Mouse (Mus musculus) midbrain, embryonic 14.5 days (tissue): Measurements from ENCODE around the gene Abi3. TPM values are rescaled to one million over a fixed set of nuclear protein-coding genes. Genes with fewer than 3 reads are reported as not detected.

Experiments
- ATAC-seq: fragments of 200-750 bp; cut with Nextera tagmentation; 2 replicates; pipeline ENCODE4 v1.8.0; 2017; ENCODE audit warnings: moderate number of reproducible peaks, moderate library complexity; ENCODE audit not compliant: low FRiP score, low TSS enrichment
- DNase-seq: peaks from one replicate; pipeline ENCODE4 v3.0.0-alpha.2; 2015
- H3K27ac ChIP-seq: fragments of 300-500 bp; sonication (generic); replicated peaks from 2 replicates; pipeline ENCODE4 v1.5.1; 2014; ENCODE audit warnings: mild to moderate bottlenecking, low read depth, low read length, moderate library complexity
- H3K27me3 ChIP-seq: fragments of 300-500 bp; sonication (generic); 2 replicates; pipeline ENCODE4 v1.6.1; 2014; ENCODE audit warnings: low read length, control low read depth, mixed read lengths; ENCODE audit not compliant: control insufficient read depth, insufficient read depth
- H3K36me3 ChIP-seq: fragments of 300-500 bp; sonication (generic); 2 replicates; pipeline ENCODE4 v1.6.1; 2014; ENCODE audit warnings: low read length, control low read depth; ENCODE audit not compliant: control insufficient read depth, insufficient read depth
- H3K4me1 ChIP-seq: fragments of 300-500 bp; sonication (generic); 2 replicates; pipeline ENCODE4 v1.6.1; 2014; ENCODE audit warnings: mild to moderate bottlenecking, antibody characterized with exemption, low read length, control low read depth; ENCODE audit not compliant: control insufficient read depth, insufficient read depth
- H3K4me2 ChIP-seq: fragments of 300-500 bp; sonication (generic); 2 replicates; pipeline ENCODE4 v1.6.1; 2014; ENCODE audit warnings: mild to moderate bottlenecking, low read length, moderate library complexity
- H3K4me3 ChIP-seq: fragments of 300-500 bp; sonication (generic); replicated peaks from 2 replicates; pipeline ENCODE4 v1.5.1; 2014; ENCODE audit warnings: low read depth, low read length
- H3K9ac ChIP-seq: fragments of 300-500 bp; sonication (generic); replicated peaks from 2 replicates; pipeline ENCODE4 v1.6.1; 2014; ENCODE audit warnings: mild to moderate bottlenecking, low read length, moderate library complexity
- H3K9me3 ChIP-seq: fragments of 300-500 bp; sonication (generic); 2 replicates; pipeline ENCODE4 v1.6.1; 2016; ENCODE audit warnings: low read length, control low read depth, mixed read lengths; ENCODE audit not compliant: control insufficient read depth
- WGBS: fragments of 180-500 bp; shearing (Covaris S2); extraction: QIAGEN DNeasy Blood & Tissue Kit; methylation state at CpG from one replicate; pipeline ENCODE4 v1.1.7; 2014; 5-methylcytosine and 5-hydroxymethylcytosine counted together
- polyA plus RNA-seq: library from polyadenylated mRNA; unstranded; fragments of >200 nt; fragmentation: Nextera tagmentation; extraction: Ambion mirVana; gene quantifications from 2 replicates; pipeline ENCODE4 v1.2.1, GENCODE M21; 2014

The Abi3 gene
- polyA plus RNA-seq, 1 experiment from 2014 or later = 0.64 TPM

DNA sequence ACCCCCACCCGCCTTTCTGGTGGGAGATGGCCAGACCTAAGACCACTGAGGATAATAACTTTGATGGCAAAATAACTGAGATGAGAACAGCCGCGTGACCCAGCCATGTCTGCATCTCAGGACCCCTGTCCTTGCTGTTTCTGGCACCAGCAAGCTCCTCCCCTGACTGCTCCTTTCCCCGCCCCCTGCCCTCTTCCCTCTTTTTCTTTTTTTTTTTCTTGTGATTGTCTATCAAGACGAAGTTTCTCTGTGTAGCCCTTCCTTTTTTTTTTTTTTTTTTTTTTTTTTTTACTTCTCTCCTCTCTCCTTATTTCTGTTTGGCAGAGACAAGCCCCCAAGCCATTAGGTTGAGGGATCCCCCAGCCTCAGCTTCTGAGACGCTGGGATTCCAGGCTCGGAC, 31.4 kb downstream of the Abi3 start:
- DNase-seq (no peak), ATAC-seq (no peak)
- Histone ChIP-seq H3K27ac (no peak overlapping the region), H3K4me3 (no peak overlapping the region), H3K4me2 (no peak overlapping the region), H3K27me3 (no peaks in the 10 kb centered on the region), H3K9me3 (no peaks in the 10 kb centered on the region), H3K4me1 (no peaks in the 10 kb centered on the region), H3K9ac (no peak overlapping the region), H3K36me3 (no peaks in the 10 kb centered on the region)
- 58% methylated on average over 7 of the region's 7 CpGs for WGBS

DNA sequence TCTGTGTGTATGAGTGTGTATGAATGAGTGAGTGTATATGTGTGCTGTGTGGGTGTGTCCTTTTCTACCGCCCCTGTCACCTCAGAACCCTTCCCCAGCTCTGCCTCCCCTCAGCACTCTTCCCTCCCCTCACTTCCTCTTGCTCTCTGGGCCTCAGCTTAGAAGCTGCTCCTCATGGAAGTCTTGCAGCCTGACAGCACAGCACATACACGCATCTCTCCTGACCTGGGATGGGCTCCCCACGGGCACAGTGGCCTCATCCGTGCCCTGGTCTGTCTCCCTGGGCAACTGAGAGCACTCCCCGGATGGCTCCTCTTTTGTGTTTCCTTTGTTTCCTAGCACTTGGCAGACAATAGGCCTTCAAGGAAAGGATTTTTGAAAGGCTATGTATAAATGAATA, 32.7 kb downstream of the Abi3 start:
- DNase-seq = no peak
- Histone ChIP-seq H3K27me3 (no peaks in the 10 kb centered on the region), H3K4me3 (no peak overlapping the region), H3K36me3 (no peaks in the 10 kb centered on the region), H3K9me3 (no peaks in the 10 kb centered on the region), H3K4me2 (no peak overlapping the region), H3K4me1 (no peaks in the 10 kb centered on the region), H3K27ac (no peak overlapping the region), H3K9ac (no peak overlapping the region)
- no peak for ATAC-seq
- 3% methylated on average over 5 of the region's 5 CpGs for WGBS

DNA sequence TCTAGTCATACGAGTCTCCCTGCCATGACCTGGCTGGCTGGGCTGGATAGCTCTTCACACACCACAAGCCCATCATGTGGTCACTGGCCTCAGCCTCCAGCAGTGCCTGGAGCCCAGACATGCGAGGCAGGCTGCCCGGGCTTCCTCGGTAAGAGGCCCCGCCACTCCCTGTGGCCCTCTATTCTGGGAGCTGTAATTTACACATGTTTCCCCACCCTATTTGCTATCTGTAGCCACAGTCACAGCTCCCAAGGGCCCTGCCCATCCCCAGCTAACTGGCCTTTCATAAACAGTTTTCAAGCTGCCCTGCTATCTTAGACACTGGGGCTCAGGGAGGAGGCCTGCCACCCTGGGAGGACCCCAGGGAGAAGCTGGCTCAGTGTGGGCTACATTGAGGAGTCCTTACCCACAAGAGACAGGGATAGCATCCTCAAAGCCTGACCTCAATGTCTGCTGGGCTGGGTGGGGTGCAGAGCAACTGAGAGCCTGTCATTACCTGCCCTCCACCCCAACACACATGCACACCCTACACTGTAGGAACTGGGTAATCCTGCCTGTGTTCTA, 33.7 kb downstream of the Abi3 start:
- no peak overlapping the region for H3K27ac ChIP-seq
- no peak overlapping the region for H3K9ac ChIP-seq
- H3K4me1 ChIP-seq = no peaks in the 10 kb centered on the region
- DNase-seq (no peak), ATAC-seq (no peak)
- WGBS = 77% methylated on average over 5 of the region's 5 CpGs
- H3K4me3 ChIP-seq = no peak overlapping the region
- H3K9me3 ChIP-seq = no peaks in the 10 kb centered on the region
- H3K27me3 ChIP-seq = no peaks in the 10 kb centered on the region
- H3K36me3 ChIP-seq = no peaks in the 10 kb centered on the region
- no peak overlapping the region for H3K4me2 ChIP-seq

DNA sequence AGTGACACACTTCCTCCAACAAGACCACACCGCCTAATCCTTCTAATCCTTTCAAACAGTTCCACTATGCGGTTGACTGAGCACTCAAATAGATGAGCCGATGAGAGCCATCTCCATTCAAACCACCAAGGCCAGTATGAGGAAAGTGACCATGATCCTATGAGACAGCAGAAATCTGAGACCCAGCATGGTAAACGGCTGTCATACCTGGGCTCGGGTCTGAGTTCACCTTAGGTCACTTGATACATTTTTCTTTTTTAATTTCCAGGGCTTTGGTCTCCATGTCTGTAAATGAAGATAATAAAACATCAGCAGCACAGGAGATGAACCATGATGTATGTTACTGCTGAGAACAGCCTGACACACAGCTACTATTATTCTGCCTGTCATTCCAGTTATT, 34.4 kb downstream of the Abi3 start:
- H3K27ac ChIP-seq = no peak overlapping the region
- no peak overlapping the region for H3K4me2 ChIP-seq
- H3K4me1 ChIP-seq = no peaks in the 10 kb centered on the region
- no peaks in the 10 kb centered on the region for H3K27me3 ChIP-seq
- no peaks in the 10 kb centered on the region for H3K36me3 ChIP-seq
- WGBS = 87% methylated on average over 5 of the region's 5 CpGs
- DNase-seq = no peak
- no peaks in the 10 kb centered on the region for H3K9me3 ChIP-seq
- no peak overlapping the region for H3K9ac ChIP-seq
- ATAC-seq = no peak
- H3K4me3 ChIP-seq = no peak overlapping the region

DNA sequence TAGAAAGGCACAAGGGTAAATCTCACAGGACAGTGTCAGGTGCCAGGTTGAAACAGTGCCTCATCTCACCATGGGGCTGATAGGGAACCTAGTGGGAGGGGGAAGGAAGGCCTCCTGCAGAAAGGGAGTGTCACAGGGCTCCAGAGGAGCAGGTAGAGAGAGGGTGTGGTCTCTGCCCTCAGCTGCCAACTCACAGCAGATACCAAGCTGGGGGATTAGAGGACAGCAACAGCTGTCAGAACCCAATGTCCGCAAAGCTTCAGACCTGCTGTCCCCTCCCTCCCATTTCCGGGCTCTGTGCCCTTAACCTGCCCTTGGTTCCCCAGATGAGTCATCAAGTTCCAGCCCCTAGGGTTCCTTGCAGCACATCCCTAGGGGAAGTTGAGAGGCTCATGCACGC, 36.7 kb downstream of the Abi3 start:
- H3K36me3 ChIP-seq = no peaks in the 10 kb centered on the region
- WGBS = 59% methylated on average over 3 of the region's 3 CpGs
- H3K27ac ChIP-seq = no peak overlapping the region
- no peak overlapping the region for H3K4me2 ChIP-seq
- no peak overlapping the region for H3K9ac ChIP-seq
- H3K9me3 ChIP-seq = no peaks in the 10 kb centered on the region
- H3K4me3 ChIP-seq = no peak overlapping the region
- ATAC-seq = no peak
- H3K27me3 ChIP-seq = no peaks in the 10 kb centered on the region
- no peak for DNase-seq
- no peaks in the 10 kb centered on the region for H3K4me1 ChIP-seq

DNA sequence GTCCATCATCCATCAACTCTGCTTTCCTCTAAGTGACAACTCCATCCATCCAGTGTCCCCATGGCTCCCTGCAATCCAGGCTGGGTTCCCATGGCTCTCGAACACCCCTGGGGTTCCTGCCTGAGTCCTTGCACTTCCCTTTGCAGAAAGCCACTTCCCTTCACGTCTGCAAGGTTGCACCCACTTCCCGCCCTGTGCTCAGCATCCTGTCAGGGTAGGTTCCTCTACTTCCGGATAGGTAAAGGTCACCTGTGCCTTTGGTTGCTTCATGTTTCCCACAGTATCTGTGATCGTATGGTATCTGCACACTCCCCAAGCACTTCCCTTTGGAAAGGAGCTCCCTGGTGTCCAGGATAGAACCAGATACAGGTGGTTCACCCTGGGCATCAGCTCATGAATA, 37.3 kb downstream of the Abi3 start:
- no peak overlapping the region for H3K27ac ChIP-seq
- ATAC-seq = no peak
- no peaks in the 10 kb centered on the region for H3K27me3 ChIP-seq
- H3K9ac ChIP-seq = no peak overlapping the region
- DNase-seq = no peak
- no peaks in the 10 kb centered on the region for H3K9me3 ChIP-seq
- no peak overlapping the region for H3K4me2 ChIP-seq
- H3K4me1 ChIP-seq = no peaks in the 10 kb centered on the region
- 73% methylated on average over 5 of the region's 5 CpGs for WGBS
- no peaks in the 10 kb centered on the region for H3K36me3 ChIP-seq
- no peak overlapping the region for H3K4me3 ChIP-seq

DNA sequence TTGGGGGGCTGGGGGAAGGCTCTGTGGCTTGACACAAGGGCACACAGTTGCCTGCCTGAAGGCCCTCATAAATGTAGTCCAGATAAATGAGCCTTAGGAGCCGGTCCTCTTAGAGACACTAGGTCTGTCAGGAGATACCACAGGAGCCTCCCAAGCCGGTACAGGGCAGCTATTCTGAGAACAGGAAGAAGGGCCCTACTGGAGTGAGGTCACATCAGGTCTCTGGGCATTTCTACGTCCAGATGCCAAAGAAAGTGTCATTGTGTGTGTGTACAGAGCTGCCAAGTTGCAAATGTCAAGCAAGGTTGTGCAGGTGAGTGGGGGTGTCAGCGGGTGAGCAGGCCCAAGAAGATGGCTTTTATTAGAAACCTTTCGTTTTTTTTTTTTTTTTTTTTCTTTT, 46.7 kb downstream of the Abi3 start:
- Histone ChIP-seq H3K9ac (no peak overlapping the region), H3K27me3 (0 out of 2 replicates have a peak, but pooled peaks cover 10% of the 10 kb centered on the region), H3K27ac (no peak overlapping the region), H3K4me2 (no peak overlapping the region), H3K36me3 (no peaks in the 10 kb centered on the region), H3K9me3 (no peaks in the 10 kb centered on the region), H3K4me1 (0 out of 2 replicates have a peak, but pooled peaks cover 5% of the 10 kb centered on the region), H3K4me3 (no peak overlapping the region)
- no peak for ATAC-seq
- no peak for DNase-seq
- 72% methylated on average over 5 of the region's 5 CpGs for WGBS

DNA sequence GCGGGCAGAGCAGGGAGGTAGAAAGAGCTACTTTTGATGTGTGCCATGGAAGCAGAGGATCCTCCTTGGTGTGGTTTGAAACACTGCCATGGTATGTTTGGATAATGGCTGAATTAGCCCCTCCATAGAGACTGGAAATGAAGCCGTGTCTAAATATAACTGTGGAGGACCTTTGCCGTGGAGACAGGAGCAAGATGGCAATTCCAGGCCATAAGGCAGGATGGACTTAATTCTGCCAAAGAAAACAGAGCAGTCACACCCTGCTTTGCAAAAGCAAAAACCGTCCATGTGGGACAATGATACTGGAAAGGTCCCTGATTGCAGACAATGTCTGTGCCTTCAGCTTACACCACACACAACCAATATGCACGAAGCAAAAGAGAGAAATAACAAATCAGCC, 48.1 kb downstream of the Abi3 start:
- Histone ChIP-seq H3K4me2 (no peak overlapping the region), H3K27ac (no peak overlapping the region), H3K27me3 (0 out of 2 replicates have a peak, but pooled peaks cover 10% of the 10 kb centered on the region), H3K9ac (no peak overlapping the region), H3K9me3 (no peaks in the 10 kb centered on the region), H3K4me3 (no peak overlapping the region), H3K36me3 (no peaks in the 10 kb centered on the region), H3K4me1 (0 out of 2 replicates have a peak, but pooled peaks cover 5% of the 10 kb centered on the region)
- ATAC-seq (no peak), DNase-seq (no peak)
- 81% methylated on average over 5 of the region's 5 CpGs for WGBS

DNA sequence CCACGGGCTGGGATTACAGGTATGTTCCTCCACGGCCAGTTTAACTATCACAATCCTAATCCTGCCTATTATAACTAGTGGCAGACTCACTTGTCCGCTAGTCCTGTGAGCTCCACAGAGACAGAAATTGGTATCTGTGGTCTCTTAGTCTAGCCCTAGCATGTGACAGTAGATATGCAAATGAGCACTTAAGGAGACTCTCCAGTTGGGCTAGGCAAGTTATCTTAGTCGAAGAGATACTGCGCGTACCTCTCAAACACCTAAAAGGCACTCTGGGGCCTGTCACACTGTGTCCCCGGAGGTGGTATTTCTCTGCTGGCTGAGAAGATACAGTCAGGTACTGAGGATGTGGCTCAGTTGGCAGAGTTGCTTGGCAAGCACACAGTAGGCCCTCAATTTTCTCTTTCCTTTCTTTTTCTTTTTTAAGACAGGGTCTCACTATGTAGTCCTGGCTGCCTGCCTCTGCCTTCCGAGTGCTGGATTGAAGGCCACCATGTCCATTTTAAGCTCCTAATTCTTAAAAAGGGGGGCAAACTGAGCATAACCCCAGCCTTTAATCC, 49.2 kb downstream of the Abi3 start:
- no peak overlapping the region for H3K9ac ChIP-seq
- 0 out of 2 replicates have a peak, but pooled peaks cover 5% of the 10 kb centered on the region for H3K4me1 ChIP-seq
- 91% methylated on average over 8 of the region's 8 CpGs for WGBS
- ATAC-seq (no peak), DNase-seq (no peak)
- 0 out of 2 replicates have a peak, but pooled peaks cover 10% of the 10 kb centered on the region for H3K27me3 ChIP-seq
- H3K36me3 ChIP-seq = no peaks in the 10 kb centered on the region
- H3K4me2 ChIP-seq = no peak overlapping the region
- no peak overlapping the region for H3K4me3 ChIP-seq
- H3K9me3 ChIP-seq = no peaks in the 10 kb centered on the region
- H3K27ac ChIP-seq = no peak overlapping the region
